In the genomic region with DNA sequence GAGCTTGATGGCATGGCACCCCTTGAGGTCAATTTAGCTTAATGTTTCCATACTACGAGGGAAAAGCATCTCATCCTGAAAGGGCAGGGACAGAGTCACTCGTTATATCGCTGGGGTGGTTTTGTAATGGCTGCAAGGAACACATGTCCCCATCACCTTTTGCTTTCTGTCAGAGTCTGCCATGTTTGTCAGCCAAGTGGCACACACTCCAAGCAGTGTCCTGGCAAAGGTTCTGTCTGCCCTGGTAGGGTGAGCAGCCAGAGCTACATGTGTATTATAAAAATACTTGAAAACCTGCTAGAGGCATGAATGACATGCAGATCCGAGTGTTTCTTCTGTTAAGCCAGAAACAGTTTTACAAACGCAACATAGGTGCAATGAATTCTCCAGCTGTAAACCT, we compare ENCODE assay signal across 14 mouse cellular contexts.
DNase-seq lines count a peak whose midpoint lies in the region; ATAC-seq and TF ChIP-seq lines count a peak whose summit lies in the region.
"Had no signal": no experiment of that assay in that cellular context is flagged by ENCODE, and none has a peak within 500 bp of the region (broad histone marks: within the 10 kb centered on the region; RNA-seq: fewer than 3 reads in every experiment).

No protein-coding gene starts in this region.

- H3K9me3 ChIP-seq in heart, embryonic 10.5 days = no peaks in the 10 kb centered on the region
- H3K9me3 ChIP-seq in midbrain, embryonic 11.5 days (ENCODE audit: control insufficient read depth, low read length) = no peaks in the 10 kb centered on the region
- no peaks in the 10 kb centered on the region for H3K9me3 ChIP-seq in midbrain, embryonic 14.5 days (ENCODE audit: control insufficient read depth, low read length)
- H3K9me3 ChIP-seq: embryonic facial prominence, embryonic 12.5 days; hindbrain, embryonic 13.5 days; megakaryocyte, embryonic 14.5 days; stomach, embryonic 15.5 days had no signal

- no peak overlapping the region for H3K9ac ChIP-seq in heart, adult 2 months (ENCODE audit: low read depth, low read length)
- no peak overlapping the region for H3K9ac ChIP-seq in midbrain, embryonic 11.5 days (ENCODE audit: low read length)
- H3K9ac ChIP-seq in midbrain, embryonic 14.5 days (replicated peaks; ENCODE audit: low read length) = no peak overlapping the region
- H3K9ac ChIP-seq: embryonic facial prominence, embryonic 12.5 days; hindbrain, embryonic 13.5 days; stomach, embryonic 15.5 days had no signal

- no peaks in the 10 kb centered on the region for H3K27me3 ChIP-seq in heart, adult 2 months (ENCODE audit: control insufficient read depth, insufficient read depth, low read length)
- H3K27me3 ChIP-seq in heart, embryonic 10.5 days (ENCODE audit: insufficient read depth, poor library complexity, severe bottlenecking) = no peaks in the 10 kb centered on the region
- H3K27me3 ChIP-seq in midbrain, embryonic 11.5 days (ENCODE audit: control insufficient read depth, insufficient read depth, low read length) = no peaks in the 10 kb centered on the region
- H3K27me3 ChIP-seq in midbrain, embryonic 14.5 days (ENCODE audit: control insufficient read depth, insufficient read depth, low read length) = no peaks in the 10 kb centered on the region
- H3K27me3 ChIP-seq: embryonic facial prominence, embryonic 12.5 days; hindbrain, embryonic 13.5 days; stomach, embryonic 15.5 days had no signal

- H3K4me3 ChIP-seq in heart, adult 2 months = no peak overlapping the region
- H3K4me3 ChIP-seq in heart, embryonic 10.5 days = no peak overlapping the region
- no peak overlapping the region for H3K4me3 ChIP-seq in midbrain, embryonic 11.5 days (ENCODE audit: low read depth, low read length)
- H3K4me3 ChIP-seq in midbrain, embryonic 14.5 days (replicated peaks; ENCODE audit: low read depth, low read length) = no peak overlapping the region
- H3K4me3 ChIP-seq: embryonic facial prominence, embryonic 12.5 days; hindbrain, embryonic 13.5 days; megakaryocyte, embryonic 14.5 days; stomach, embryonic 15.5 days had no signal

- 0 out of 2 replicates have a peak, but pooled peaks have one; percentile 15 for TF ChIP-seq EP300 in heart, adult 2 months (IDR thresholded peaks at IDR 0.05; ENCODE audit: insufficient read depth, low read depth, low read length)

- H3K36me3 ChIP-seq in heart, adult 2 months (ENCODE audit: control insufficient read depth, insufficient read depth, low read length) = no peaks in the 10 kb centered on the region
- H3K36me3 ChIP-seq in heart, embryonic 10.5 days = no peaks in the 10 kb centered on the region
- H3K36me3 ChIP-seq in midbrain, embryonic 11.5 days (ENCODE audit: control insufficient read depth, insufficient read depth, low read length) = no peaks in the 10 kb centered on the region
- H3K36me3 ChIP-seq in midbrain, embryonic 14.5 days (ENCODE audit: control insufficient read depth, insufficient read depth, low read length) = no peaks in the 10 kb centered on the region
- H3K36me3 ChIP-seq: embryonic facial prominence, embryonic 12.5 days; hindbrain, embryonic 13.5 days; stomach, embryonic 15.5 days had no signal

- no peak overlapping the region for H3K4me2 ChIP-seq in midbrain, embryonic 11.5 days
- no peak overlapping the region for H3K4me2 ChIP-seq in midbrain, embryonic 14.5 days (ENCODE audit: low read length)
- H3K4me2 ChIP-seq: embryonic facial prominence, embryonic 12.5 days; hindbrain, embryonic 13.5 days; stomach, embryonic 15.5 days had no signal

- no peak for ATAC-seq in midbrain, embryonic 11.5 days (ENCODE audit: low FRiP score)
- no peak for ATAC-seq in midbrain, embryonic 14.5 days (ENCODE audit: low FRiP score, low TSS enrichment)

- H3K79me2 ChIP-seq in heart, adult 2 months (replicated peaks; ENCODE audit: control insufficient read depth, insufficient read depth, low read length) = no peaks in the 10 kb centered on the region

- WGBS in heart, adult 2 months = 62% methylated on average over 5 of the region's 5 CpGs
- 86% methylated on average over 5 of the region's 5 CpGs for WGBS in heart, embryonic 10.5 days
- WGBS in midbrain, embryonic 11.5 days = 90% methylated on average over 5 of the region's 5 CpGs
- WGBS in midbrain, embryonic 14.5 days = 90% methylated on average over 5 of the region's 5 CpGs

- intact Hi-C loops in heart, adult 2 months (cut with DNase I) = no loop called here

- TF ChIP-seq CTCF in heart, adult 2 months (IDR thresholded peaks at IDR 0.05) = no peak

- TF ChIP-seq POLR2A in heart, adult 2 months (IDR thresholded peaks at IDR 0.05; ENCODE audit: insufficient read depth, low read depth, low read length) = no peak

- no peaks in the 10 kb centered on the region; the same call in 1 of the 2 replicates for H3K4me1 ChIP-seq in heart, adult 2 months (ENCODE audit: control insufficient read depth, insufficient read depth, low read length)
- peaks cover 4% of the 10 kb centered on the region; the same call in 1 of the 2 replicates for H3K4me1 ChIP-seq in heart, embryonic 10.5 days
- H3K4me1 ChIP-seq in midbrain, embryonic 11.5 days (ENCODE audit: control insufficient read depth, insufficient read depth, low read length) = no peaks in the 10 kb centered on the region
- H3K4me1 ChIP-seq in midbrain, embryonic 14.5 days (ENCODE audit: control insufficient read depth, insufficient read depth, low read length) = no peaks in the 10 kb centered on the region
- H3K4me1 ChIP-seq: embryonic facial prominence, embryonic 12.5 days; hindbrain, embryonic 13.5 days; megakaryocyte, embryonic 14.5 days; stomach, embryonic 15.5 days had no signal

- H3K27ac ChIP-seq in heart, adult 2 months = peak overlapping the region; percentile 53
- H3K27ac ChIP-seq in heart, embryonic 10.5 days = no peak overlapping the region
- no peak overlapping the region for H3K27ac ChIP-seq in midbrain, embryonic 11.5 days (ENCODE audit: low read depth, low read length)
- no peak overlapping the region for H3K27ac ChIP-seq in midbrain, embryonic 14.5 days (replicated peaks; ENCODE audit: low read depth, low read length)
- H3K27ac ChIP-seq: embryonic facial prominence, embryonic 12.5 days; hindbrain, embryonic 13.5 days; stomach, embryonic 15.5 days had no signal

- DNase-seq in cerebellum, postnatal 10 days = peak; percentile 16 to 19
- no peak for DNase-seq in cerebellum, adult 9-10 months
- peak; percentile 23 to 29 for DNase-seq in heart, adult 2 months
- no peak for DNase-seq in heart, embryonic 10.5 days (ENCODE audit: low spot score)
- DNase-seq in midbrain, embryonic 11.5 days (ENCODE audit: low spot score, missing footprints) = peak; percentile 54
- no peak for DNase-seq in midbrain, embryonic 14.5 days
- DNase-seq in spleen, adult 12 weeks (ENCODE audit: low spot score) = no peak
- no peak for DNase-seq in urinary bladder, postnatal 25 days (ENCODE audit: low spot score)
- DNase-seq: right cerebral cortex, adult 18-20 months; thymus, adult 2 months had no signal

Comparison
In these comparisons a context has a peak if more than half of its experiments do, and no peak if none do; other contexts are left out.
1. DNase-seq: peak in cerebellum, postnatal 10 days (2 of 2), heart, adult 2 months (2 of 2) and midbrain, embryonic 11.5 days (single experiment); none in cerebellum, adult 9-10 months (single experiment), heart, embryonic 10.5 days (single experiment), midbrain, embryonic 14.5 days (single experiment), spleen, adult 12 weeks (single experiment) and urinary bladder, postnatal 25 days (single experiment).